Mouse (Mus musculus): ENCODE data around the gene Grid2. TPM values are rescaled to one million over a fixed set of nuclear protein-coding genes. Genes with fewer than 3 reads are reported as not detected.

Grid2 gene
- polyA plus RNA-seq, 1 experiment from 2014 or later, result 0.07 TPM

DNA sequence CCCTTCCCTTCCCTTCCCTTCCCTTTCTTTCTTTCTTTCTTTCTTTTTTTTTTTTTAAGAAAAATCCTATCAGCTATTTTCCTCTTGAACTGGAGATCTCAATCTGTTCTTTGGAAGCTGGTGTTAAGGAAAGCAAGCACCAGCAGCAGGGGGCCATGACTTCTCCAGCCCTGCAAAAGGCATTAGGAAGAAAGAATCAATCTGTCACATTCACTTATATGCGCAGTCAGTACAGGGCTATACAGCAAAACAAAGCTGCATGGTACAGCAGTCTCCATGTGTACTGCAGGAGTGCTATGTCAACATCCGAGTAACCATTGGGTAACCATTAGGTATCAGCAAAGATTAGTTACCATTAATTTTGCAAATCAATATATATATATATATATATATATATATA lies 809.0 kb downstream of the Grid2 start:
- no peak overlapping the region for H3K9ac ChIP-seq
- no peaks in the 10 kb centered on the region for H3K9me3 ChIP-seq (replicated peaks)
- H3K4me2 ChIP-seq, result no peak overlapping the region
- WGBS (ENCODE audit: insufficient replicate concordance), result 70% methylated on average over 2 of the region's 2 CpGs
- no peak overlapping the region for H3K4me3 ChIP-seq (replicated peaks)
- no peaks in the 10 kb centered on the region for H3K4me1 ChIP-seq (replicated peaks)
- DNase-seq (no peak), ATAC-seq (ENCODE audit: low read depth) (no peak)
- H3K27me3 ChIP-seq, result no peaks in the 10 kb centered on the region
- H3K36me3 ChIP-seq, result no peaks in the 10 kb centered on the region
- no peak overlapping the region for H3K27ac ChIP-seq

DNA sequence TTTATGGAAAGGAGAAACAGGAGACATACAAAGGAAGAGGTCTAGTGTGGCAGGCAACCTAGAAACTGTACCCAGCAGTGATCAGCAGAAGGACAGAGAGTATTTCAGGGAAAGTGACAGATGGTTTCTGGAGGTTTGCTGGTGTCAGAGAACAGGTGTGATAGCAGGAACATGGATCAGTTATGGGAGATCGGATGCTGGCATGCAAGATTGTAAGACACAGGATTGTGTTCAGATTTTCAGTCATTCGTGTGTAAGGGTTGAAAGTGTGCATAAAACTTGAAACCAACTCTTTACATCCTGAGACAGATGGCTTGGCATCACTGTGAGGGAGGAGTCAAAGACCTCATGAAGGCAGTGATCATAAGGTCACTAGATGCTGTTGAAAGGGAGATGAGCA lies 817.7 kb downstream of the Grid2 start:
- Histone ChIP-seq H3K27ac (no peak overlapping the region), H3K4me1 (replicated peaks) (no peaks in the 10 kb centered on the region), H3K36me3 (no peaks in the 10 kb centered on the region), H3K27me3 (no peaks in the 10 kb centered on the region), H3K9me3 (replicated peaks) (no peaks in the 10 kb centered on the region), H3K4me3 (replicated peaks) (no peak overlapping the region), H3K9ac (no peak overlapping the region), H3K4me2 (no peak overlapping the region)
- WGBS (ENCODE audit: insufficient replicate concordance), result 50% methylated on average over 2 of the region's 2 CpGs
- DNase-seq (no peak), ATAC-seq (ENCODE audit: low read depth) (no peak)

DNA sequence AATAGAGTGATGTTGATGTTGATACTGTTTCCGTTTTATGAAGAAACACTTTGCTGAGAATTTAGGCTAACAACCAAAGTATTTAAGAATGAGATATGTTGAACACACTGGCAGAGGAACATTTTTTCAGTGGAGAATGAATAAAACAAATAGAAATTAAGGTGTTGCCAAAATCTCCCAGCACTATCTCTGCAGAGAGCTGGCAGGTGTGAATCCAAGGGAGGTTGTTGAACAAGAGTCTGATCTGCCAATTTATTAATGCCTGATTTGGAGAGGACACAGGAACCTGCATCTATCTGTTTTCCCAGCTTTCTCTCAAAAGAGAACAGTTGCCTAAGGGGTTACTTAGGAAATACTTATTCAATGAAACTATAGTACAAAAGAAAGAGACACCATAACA lies 822.2 kb downstream of the Grid2 start:
- 66% methylated on average over 1 of the region's 1 CpGs for WGBS (ENCODE audit: insufficient replicate concordance)

DNA sequence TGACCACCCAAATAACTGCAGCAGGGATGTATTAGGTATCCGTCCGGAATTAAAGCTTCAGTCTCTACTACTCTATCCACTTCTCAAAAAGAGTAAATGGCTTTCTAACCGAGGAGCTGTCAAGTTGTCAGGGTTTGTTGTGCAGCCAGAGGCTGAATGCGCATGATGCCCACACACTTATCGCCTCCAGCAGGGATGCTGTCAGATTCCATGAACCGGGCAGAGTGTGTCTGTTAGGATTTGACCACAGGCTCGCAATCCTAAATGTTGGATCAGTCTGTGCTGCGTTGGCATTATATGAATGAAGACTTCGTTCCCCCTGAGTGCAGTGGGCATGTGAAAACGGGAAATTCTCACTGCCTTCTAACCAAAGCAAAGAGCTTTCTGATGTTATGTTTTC lies 843.0 kb downstream of the Grid2 start:
- WGBS (ENCODE audit: insufficient replicate concordance), result 69% methylated on average over 10 of the region's 10 CpGs
- ATAC-seq (ENCODE audit: low read depth), result no peak
- DNase-seq, result no peak
- H3K4me3 ChIP-seq (replicated peaks), result no peak overlapping the region
- no peaks in the 10 kb centered on the region for H3K9me3 ChIP-seq (replicated peaks)
- no peaks in the 10 kb centered on the region for H3K4me1 ChIP-seq (replicated peaks)
- no peaks in the 10 kb centered on the region for H3K27me3 ChIP-seq
- H3K4me2 ChIP-seq, result no peak overlapping the region
- no peak overlapping the region for H3K9ac ChIP-seq
- H3K36me3 ChIP-seq, result no peaks in the 10 kb centered on the region
- H3K27ac ChIP-seq, result no peak overlapping the region

More for the DNA sequence above, 822.2 kb downstream of the Grid2 start:
- no peak for ATAC-seq (ENCODE audit: low read depth)
- no peak for DNase-seq
- Histone ChIP-seq H3K27ac (no peak overlapping the region), H3K4me3 (replicated peaks) (no peak overlapping the region), H3K4me1 (replicated peaks) (no peaks in the 10 kb centered on the region), H3K4me2 (no peak overlapping the region), H3K9ac (no peak overlapping the region), H3K9me3 (replicated peaks) (no peaks in the 10 kb centered on the region), H3K27me3 (no peaks in the 10 kb centered on the region), H3K36me3 (no peaks in the 10 kb centered on the region)

GRCm38 (mm10) chr6:64114594-64114993 lies 858.9 kb downstream of the Grid2 start:
- Histone ChIP-seq H3K4me2 (no peak overlapping the region), H3K36me3 (no peaks in the 10 kb centered on the region), H3K27me3 (no peaks in the 10 kb centered on the region), H3K9ac (no peak overlapping the region), H3K4me3 (replicated peaks) (no peak overlapping the region), H3K27ac (no peak overlapping the region), H3K9me3 (replicated peaks) (no peaks in the 10 kb centered on the region), H3K4me1 (replicated peaks) (no peaks in the 10 kb centered on the region)
- DNase-seq, result no peak
- no peak for ATAC-seq (ENCODE audit: low read depth)
- WGBS (ENCODE audit: insufficient replicate concordance), result 64% methylated on average over 2 of the region's 2 CpGs

GRCm38 (mm10) chr6:64136275-64136674 lies 880.6 kb downstream of the Grid2 start:
- H3K4me2 ChIP-seq, result no peak overlapping the region
- DNase-seq (no peak), ATAC-seq (ENCODE audit: low read depth) (no peak)
- no peak overlapping the region for H3K27ac ChIP-seq
- no peaks in the 10 kb centered on the region for H3K27me3 ChIP-seq
- H3K4me1 ChIP-seq (replicated peaks), result no peaks in the 10 kb centered on the region
- 67% methylated on average over 9 of the region's 9 CpGs for WGBS (ENCODE audit: insufficient replicate concordance)
- no peak overlapping the region for H3K9ac ChIP-seq
- H3K9me3 ChIP-seq (replicated peaks), result no peaks in the 10 kb centered on the region
- H3K4me3 ChIP-seq (replicated peaks), result no peak overlapping the region
- H3K36me3 ChIP-seq, result no peaks in the 10 kb centered on the region

- ATAC-seq (ENCODE audit: low read depth) (no peak), DNase-seq (no peak)
- no peak overlapping the region for H3K27ac ChIP-seq
- WGBS (ENCODE audit: insufficient replicate concordance), result 74% methylated on average over 7 of the region's 7 CpGs
- H3K4me1 ChIP-seq (replicated peaks), result no peaks in the 10 kb centered on the region
- no peaks in the 10 kb centered on the region for H3K27me3 ChIP-seq
- no peaks in the 10 kb centered on the region for H3K36me3 ChIP-seq
- no peaks in the 10 kb centered on the region for H3K9me3 ChIP-seq (replicated peaks)
- H3K4me3 ChIP-seq (replicated peaks), result no peak overlapping the region
- H3K9ac ChIP-seq, result no peak overlapping the region
- H3K4me2 ChIP-seq, result no peak overlapping the region
These were observed 892.9 kb downstream of the Grid2 start for GRCm38 (mm10) chr6:64148613-64149012.

DNA sequence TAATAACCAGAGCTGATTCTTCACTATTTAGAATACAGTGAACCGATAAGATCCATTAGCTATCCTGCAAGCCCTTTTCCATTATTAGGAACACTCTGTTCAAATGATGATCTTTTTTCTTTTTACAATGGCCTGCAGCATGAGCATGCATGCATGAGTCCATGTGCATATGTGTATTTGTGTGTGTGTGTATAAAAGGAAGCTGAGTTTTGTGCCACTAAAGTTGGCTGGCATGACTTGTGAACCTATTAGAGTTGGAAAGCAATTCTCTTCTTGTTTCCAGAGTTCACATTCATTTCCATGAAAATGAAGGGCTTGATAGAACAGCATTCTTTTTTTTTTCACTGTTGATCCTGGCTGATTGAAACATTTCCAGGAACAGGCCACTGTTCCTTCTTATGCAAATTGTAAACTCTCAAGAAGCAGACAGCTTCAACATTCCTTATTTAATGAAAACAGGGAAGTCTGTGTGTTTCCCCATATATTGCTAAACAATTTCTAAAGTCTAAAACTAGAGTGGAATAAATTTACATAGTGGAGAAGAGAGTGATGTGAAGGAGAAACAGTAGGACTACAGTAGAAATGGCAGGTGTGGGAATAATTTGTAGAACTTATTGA lies 919.4 kb downstream of the Grid2 start:
- no peak overlapping the region for H3K9ac ChIP-seq
- H3K9me3 ChIP-seq (replicated peaks), result no peaks in the 10 kb centered on the region
- H3K27ac ChIP-seq, result no peak overlapping the region
- 84% methylated on average over 1 of the region's 1 CpGs for WGBS (ENCODE audit: insufficient replicate concordance)
- H3K4me3 ChIP-seq (replicated peaks), result no peak overlapping the region
- no peaks in the 10 kb centered on the region for H3K27me3 ChIP-seq
- DNase-seq (no peak), ATAC-seq (ENCODE audit: low read depth) (no peak)
- H3K36me3 ChIP-seq, result no peaks in the 10 kb centered on the region
- H3K4me2 ChIP-seq, result no peak overlapping the region
- no peaks in the 10 kb centered on the region for H3K4me1 ChIP-seq (replicated peaks)

DNA sequence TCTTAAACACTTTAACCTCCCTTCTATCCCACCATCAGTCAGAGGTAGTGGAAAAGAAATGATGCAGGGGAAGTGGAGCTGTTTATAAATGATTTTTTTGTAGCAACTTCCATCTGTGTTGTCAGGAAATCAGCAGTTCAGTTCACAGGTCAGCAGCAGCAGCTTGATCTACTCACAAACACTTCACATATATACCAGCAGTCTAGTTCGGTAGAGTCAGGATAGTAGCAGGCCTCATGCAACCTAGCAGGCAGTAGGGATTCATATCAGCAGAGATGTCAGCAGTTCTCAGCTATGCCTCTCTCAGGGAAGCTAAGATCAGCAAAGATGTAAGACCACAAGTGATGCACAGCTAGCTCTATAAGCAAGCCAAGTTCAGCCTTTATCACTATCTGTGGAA lies 938.0 kb downstream of the Grid2 start:
- WGBS (ENCODE audit: insufficient replicate concordance), result 63% methylated on average over 1 of the region's 1 CpGs
- ATAC-seq (ENCODE audit: low read depth), result no peak
- Histone ChIP-seq H3K9me3 (replicated peaks) (no peaks in the 10 kb centered on the region), H3K4me3 (replicated peaks) (no peak overlapping the region), H3K27me3 (no peaks in the 10 kb centered on the region), H3K36me3 (no peaks in the 10 kb centered on the region), H3K4me1 (replicated peaks) (no peaks in the 10 kb centered on the region), H3K4me2 (no peak overlapping the region), H3K9ac (no peak overlapping the region), H3K27ac (no peak overlapping the region)
- no peak for DNase-seq

DNA sequence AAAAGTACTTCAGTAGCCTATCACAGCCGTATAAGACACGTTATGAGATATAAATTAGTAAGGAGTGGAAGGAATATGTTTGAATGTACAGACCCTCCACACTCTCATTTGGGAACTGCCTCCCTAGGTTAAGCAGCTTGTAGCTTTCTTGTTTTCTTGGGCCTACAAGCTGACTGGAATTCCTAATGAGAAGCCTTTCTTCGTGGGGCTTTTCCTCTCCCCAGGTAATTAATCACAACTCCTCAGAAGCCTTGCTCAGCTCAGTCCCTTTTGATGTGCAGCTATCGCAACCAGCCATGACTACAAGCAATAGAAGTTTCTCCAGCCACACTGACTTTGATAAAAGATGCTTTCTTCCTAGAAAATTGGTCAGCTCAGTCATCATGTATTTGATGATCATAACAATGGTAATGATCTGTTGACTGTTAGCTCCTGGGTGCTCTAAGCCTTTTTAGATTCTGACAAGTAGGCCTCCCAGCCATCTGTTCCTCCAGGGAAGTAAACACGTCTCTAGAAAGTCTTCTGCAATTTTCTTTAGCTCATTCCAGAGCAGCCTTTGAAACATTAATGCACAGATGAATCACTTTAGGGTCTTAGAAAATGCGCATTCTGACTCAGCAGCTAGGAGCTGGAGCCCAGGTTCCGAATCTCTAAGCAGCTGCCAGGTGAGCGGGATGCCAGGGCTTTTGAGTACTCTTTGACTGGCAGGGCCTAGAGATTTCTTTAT lies 946.9 kb downstream of the Grid2 start:
- H3K4me3 ChIP-seq (replicated peaks), result no peak overlapping the region
- no peak overlapping the region for H3K4me2 ChIP-seq
- ATAC-seq (ENCODE audit: low read depth) (no peak), DNase-seq (no peak)
- no peaks in the 10 kb centered on the region for H3K27me3 ChIP-seq
- no peaks in the 10 kb centered on the region for H3K36me3 ChIP-seq
- no peak overlapping the region for H3K9ac ChIP-seq
- WGBS (ENCODE audit: insufficient replicate concordance), result 41% methylated on average over 8 of the region's 8 CpGs
- H3K4me1 ChIP-seq (replicated peaks), result no peaks in the 10 kb centered on the region
- no peak overlapping the region for H3K27ac ChIP-seq
- no peaks in the 10 kb centered on the region for H3K9me3 ChIP-seq (replicated peaks)

DNA sequence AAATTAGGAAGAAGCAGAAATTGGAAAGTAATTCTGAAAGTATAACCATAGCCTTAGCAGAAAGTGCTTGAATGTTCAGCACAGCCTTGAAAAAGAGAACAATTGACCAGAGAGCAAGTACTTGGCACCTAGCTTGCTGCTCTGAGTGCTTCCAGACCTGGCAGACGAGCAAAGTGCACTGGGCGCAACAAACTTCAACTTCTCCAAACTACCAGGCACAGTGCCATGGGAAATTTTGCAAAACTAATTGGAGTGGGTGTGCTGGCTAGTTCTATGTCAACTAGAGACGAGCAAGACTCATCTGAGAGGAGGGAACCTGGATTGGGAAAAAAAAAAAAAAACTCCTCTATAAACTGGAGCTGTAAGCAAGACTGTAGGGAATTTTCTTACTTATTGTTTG lies 980.7 kb downstream of the Grid2 start:
- no peaks in the 10 kb centered on the region for H3K27me3 ChIP-seq
- DNase-seq, result no peak
- 56% methylated on average over 3 of the region's 3 CpGs for WGBS (ENCODE audit: insufficient replicate concordance)

DNA sequence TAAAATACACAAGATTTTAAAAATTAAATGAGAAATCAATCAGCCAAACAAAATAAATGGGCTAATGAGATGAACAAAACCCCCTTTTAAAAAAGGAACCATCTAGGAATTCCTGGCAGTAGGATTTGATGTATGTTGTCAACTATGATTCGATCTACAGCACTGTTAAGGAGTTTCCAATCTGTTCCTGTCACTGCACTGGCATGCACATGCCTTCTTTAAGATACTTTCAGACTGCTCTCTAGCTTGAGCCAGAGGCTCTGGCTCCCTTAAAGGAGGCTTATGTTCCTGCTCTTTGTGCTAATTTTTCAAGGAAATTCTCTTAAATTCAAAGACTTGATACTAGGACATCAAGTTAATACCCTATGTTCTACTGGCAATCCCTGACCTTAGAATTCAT lies 984.9 kb downstream of the Grid2 start:
- Histone ChIP-seq H3K4me3 (replicated peaks) (no peak overlapping the region), H3K9me3 (replicated peaks) (no peaks in the 10 kb centered on the region), H3K27ac (no peak overlapping the region), H3K27me3 (no peaks in the 10 kb centered on the region), H3K4me1 (replicated peaks) (no peaks in the 10 kb centered on the region), H3K4me2 (no peak overlapping the region), H3K9ac (no peak overlapping the region), H3K36me3 (no peaks in the 10 kb centered on the region)
- DNase-seq (no peak), ATAC-seq (ENCODE audit: low read depth) (no peak)
- WGBS (ENCODE audit: insufficient replicate concordance), result 56% methylated on average over 1 of the region's 1 CpGs

More for the DNA sequence above, 980.7 kb downstream of the Grid2 start:
- no peaks in the 10 kb centered on the region for H3K36me3 ChIP-seq
- H3K9me3 ChIP-seq (replicated peaks), result no peaks in the 10 kb centered on the region
- no peaks in the 10 kb centered on the region for H3K4me1 ChIP-seq (replicated peaks)
- no peak overlapping the region for H3K4me2 ChIP-seq
- no peak overlapping the region for H3K9ac ChIP-seq
- no peak overlapping the region for H3K4me3 ChIP-seq (replicated peaks)
- no peak for ATAC-seq (ENCODE audit: low read depth)
- no peak overlapping the region for H3K27ac ChIP-seq

Measured in liver, embryonic 13.5 days (tissue).